Mouse (Mus musculus) mouse trophoblast stem cell (cell line): ENCODE data around the gene Pnma1.

Source experiments
- in situ Hi-C, 2 experiments: fragments of 300-500 bp; cut with MseI, MboI; formaldehyde crosslinking; loops; 2 replicates in 1 of 2; 3 replicates in 1 of 2; pipeline ENCODE4 v1.15.1; 2025

The Pnma1 gene

GRCm38 (mm10) chr12:84147954-84148621 is at the start of gene Pnma1:
Gene Pnma1 (minus strand): TSS chr12:84148489.
- in situ Hi-C loops, result no loop called here

GRCm38 (mm10) chr12:84195195-84195594 is 46.9 kb upstream of the Pnma1 start:
- in situ Hi-C loops, result no loop called here

GRCm38 (mm10) chr12:84194400-84195109 is 46.3 kb upstream of the Pnma1 start:
- in situ Hi-C loops, result no loop called here

GRCm38 (mm10) chr12:84193642-84194399 is 45.5 kb upstream of the Pnma1 start:
- in situ Hi-C loops, result no loop called here

- in situ Hi-C loops, result no loop called here
Measured at GRCm38 (mm10) chr12:84192741-84193641, 44.7 kb upstream of the Pnma1 start.

- in situ Hi-C loops, result no loop called here
Measured at GRCm38 (mm10) chr12:84192280-84192679, 44.0 kb upstream of the Pnma1 start.

GRCm38 (mm10) chr12:84191770-84192169 is 43.5 kb upstream of the Pnma1 start:
- in situ Hi-C loops, result no loop called here

GRCm38 (mm10) chr12:84191190-84191589 is 42.9 kb upstream of the Pnma1 start:
- in situ Hi-C loops, result no loop called here

GRCm38 (mm10) chr12:84190151-84190820 is 42.0 kb upstream of the Pnma1 start:
- in situ Hi-C loops, result no loop called here

- in situ Hi-C loops, result no loop called here
Measured at GRCm38 (mm10) chr12:84188881-84189444, 40.7 kb upstream of the Pnma1 start.

- in situ Hi-C loops, result no loop called here
Measured at GRCm38 (mm10) chr12:84187752-84188601, 39.7 kb upstream of the Pnma1 start.

GRCm38 (mm10) chr12:84186950-84187349 is 38.7 kb upstream of the Pnma1 start:
- in situ Hi-C loops, result no loop called here

- in situ Hi-C loops, result no loop called here
Measured at GRCm38 (mm10) chr12:84186536-84186935, 38.2 kb upstream of the Pnma1 start.

- in situ Hi-C loops, result no loop called here
Measured at GRCm38 (mm10) chr12:84185547-84185946, 37.3 kb upstream of the Pnma1 start.

- in situ Hi-C loops, result no loop called here
Measured at GRCm38 (mm10) chr12:84184979-84185378, 36.7 kb upstream of the Pnma1 start.

- in situ Hi-C loops, result no loop called here
Measured at GRCm38 (mm10) chr12:84181999-84182398, 33.7 kb upstream of the Pnma1 start.

- in situ Hi-C loops, result no loop called here
Measured at GRCm38 (mm10) chr12:84180701-84181435, 32.6 kb upstream of the Pnma1 start.

- in situ Hi-C loops, result no loop called here
Measured at GRCm38 (mm10) chr12:84180090-84180489, 31.8 kb upstream of the Pnma1 start.
